Mouse (Mus musculus): Measurements from ENCODE around the gene Trp53i13.

Gene Trp53i13

DNA sequence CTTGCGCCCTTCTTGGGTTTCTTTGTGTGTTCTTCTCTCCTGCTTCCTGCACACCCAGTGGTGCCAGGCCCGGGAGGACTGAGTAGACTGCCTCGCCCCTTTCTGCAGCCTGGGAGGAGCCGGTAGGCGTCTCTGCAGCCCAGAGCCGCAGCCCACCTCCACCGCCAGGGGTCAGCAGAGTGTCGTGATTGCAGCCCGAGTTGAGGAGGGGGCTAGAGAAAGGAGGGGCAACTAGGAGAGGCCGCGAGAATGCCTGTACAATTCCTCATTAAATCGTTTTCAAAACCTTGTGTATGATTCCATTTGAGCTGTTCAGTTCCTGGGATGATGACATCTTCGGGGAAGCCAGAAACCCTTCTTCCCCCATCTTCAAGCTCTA, 24.7 kb downstream of the Trp53i13 start:
- DNase-seq = peak; percentile 96

DNA sequence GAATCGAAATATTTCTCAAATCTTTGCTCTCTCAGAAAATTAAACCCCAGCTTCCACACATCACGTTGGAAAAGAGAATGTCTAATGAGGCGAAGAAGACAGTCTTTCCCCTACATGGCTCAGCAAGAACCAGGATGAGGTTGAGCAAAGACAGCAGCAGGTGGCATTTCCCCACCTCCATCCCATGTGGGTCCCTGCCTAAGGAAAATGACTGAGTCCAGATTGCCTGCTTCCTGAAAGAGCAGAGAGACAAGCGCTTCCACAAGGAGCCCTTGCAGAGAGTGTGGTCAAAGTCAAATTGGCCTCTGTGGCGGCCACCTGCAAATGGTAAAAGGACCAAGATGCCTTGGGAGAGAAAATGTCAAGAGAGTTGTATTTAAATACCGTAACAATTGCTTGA, 25.3 kb downstream of the Trp53i13 start:
- DNase-seq = no peak

DNA sequence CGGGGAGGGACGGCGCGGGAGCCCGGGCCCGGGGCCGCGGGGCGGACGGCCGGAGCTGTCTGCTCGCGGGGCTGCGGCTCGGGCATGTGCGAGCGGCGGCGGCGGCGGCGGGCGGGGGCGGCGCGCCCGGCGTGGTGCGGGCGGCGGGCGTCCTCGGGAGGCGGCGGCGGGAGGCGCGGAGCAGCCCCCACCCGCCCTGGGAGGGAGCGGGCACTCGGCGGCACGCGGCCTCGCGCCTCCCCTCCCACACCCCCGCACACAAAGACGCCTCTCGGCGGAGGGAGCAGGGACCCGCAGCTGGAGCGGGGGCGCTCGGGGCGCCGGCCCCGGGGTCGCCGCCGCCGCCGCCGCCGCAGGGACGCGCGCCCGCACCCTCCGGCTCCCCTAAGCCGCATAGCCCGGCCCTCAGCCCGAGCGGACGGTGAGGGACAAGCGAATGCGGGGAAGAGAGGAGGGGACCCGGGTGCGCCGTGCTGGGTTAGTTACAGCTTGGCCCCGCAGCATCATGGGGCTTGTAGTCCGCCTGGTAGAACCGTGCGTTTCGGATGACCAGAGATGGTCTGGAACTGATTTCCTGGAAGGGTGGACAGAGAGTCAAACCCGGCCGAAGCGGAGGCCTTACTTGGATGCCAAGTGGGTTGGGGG, 26.1 kb downstream of the Trp53i13 start, which contains the start of gene Ankrd13b:
Gene Ankrd13b, minus strand, starts transcription at position 88 of the 645 bp plus-strand sequence.
- DNase-seq = peak; percentile 89

DNA sequence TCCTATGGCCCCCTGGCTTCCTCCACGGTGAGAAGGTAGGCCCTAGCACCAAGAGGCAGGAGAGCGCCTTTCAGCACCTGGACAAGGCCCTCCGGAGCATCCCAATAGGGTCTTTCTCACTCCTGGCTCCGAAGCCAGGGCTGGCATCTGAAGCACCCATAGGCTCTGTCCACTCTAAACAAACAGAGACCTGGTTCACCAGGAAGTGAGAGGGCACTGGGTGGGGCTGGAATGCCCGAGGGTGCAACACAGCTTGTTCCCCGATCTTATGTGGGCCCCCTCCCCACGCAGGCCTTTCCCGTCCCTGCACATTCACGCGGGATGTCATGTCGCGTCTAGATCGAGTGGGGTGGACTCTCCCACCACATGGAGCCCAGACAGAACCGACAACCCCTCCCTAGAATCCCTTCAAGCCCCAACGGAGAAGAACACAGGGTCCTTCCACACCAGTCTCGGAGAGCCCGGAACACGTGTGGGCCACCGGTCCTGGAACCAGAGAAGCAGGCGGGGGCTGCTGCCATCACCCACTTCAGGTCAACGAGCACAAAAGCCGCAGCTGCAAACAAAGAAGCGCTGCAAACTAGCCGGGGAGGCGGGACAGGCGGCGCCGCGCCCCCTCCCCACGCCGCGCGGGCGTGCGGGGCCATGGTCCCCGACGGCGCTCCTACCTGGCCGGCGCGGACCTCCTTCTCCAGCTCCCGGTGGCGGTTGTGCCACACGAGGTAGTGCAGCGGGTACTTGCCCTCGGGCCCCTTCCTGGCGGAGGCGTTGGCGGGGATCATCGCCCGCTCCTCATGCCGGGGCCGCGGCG, 26.8 kb downstream of the Trp53i13 start:
- DNase-seq = peak; percentile 49

DNA sequence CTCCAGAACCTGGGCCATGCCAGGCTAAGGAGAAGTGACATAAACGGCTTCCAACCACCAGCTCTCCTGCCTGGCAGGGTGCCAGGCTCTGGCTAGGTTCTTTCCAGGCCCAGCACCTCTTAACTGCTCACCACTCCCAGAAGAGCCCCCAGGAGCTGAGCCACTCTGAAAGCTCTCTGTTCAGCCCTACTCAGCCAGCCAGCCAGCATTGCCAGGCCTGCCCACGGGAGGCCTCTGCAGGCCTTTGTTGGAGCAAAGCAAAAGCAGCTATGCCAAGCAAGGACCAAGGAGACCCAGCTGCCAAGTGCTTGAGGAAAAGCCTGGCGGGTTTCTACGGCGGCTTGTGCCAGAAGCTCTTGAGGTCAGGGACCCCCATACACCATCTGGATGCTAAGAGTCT, 29.0 kb downstream of the Trp53i13 start:
- DNase-seq = peak; percentile 49

DNA sequence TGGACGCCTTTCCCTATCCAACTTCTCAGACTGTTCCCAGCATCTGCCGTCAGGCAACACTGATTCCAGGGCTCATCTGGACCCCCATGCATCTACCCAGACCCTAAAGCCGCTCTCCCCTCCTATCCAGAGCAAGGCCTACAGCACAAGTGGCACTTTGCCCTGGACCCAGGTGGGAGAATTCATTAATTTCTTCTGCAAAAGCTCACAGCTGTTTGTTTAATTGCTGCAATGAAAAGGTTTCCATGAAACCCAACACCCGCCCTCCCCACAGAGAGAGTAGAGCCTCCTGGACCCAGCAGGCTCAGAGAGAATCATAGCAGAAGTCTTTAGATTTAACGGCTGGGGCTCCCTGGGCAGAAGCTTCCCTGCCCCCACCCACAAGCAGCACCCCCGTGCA, 30.6 kb downstream of the Trp53i13 start:
- DNase-seq = no peak

DNA sequence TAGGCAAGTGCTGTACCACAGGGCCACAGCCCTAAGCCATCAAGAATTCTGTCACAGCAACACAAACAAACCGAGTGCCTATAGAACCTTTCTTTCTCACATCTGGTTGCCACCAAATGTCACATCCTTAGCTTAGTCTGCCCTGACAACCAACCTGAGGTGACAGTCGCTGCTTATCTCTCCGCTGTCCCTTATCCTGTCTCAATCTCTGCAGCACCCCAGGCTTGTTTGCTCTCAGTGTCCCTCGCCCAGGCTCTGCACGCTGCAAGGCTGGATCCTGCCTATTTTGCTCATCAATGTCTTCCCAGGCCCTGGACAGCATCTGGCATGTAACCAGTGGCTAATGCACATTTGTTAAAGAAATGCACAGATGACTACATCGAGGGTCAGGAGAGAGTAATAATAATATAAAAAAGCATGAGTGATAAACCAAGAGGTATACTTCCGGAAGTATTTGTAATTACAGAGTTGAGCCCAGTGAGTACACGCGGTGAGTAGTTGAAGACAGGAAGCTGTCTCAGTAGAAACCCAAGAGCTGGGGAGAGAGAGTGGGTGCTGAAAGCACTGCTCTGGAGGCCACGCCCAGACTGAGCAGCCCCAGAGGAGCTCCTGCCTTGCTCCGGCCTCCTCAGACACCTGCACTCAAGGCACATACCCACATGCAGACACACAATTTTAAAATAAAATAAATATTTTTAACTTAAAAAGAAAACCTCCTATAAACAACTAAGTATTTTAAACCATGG, 32.1 kb downstream of the Trp53i13 start:
- DNase-seq = no peak

DNA sequence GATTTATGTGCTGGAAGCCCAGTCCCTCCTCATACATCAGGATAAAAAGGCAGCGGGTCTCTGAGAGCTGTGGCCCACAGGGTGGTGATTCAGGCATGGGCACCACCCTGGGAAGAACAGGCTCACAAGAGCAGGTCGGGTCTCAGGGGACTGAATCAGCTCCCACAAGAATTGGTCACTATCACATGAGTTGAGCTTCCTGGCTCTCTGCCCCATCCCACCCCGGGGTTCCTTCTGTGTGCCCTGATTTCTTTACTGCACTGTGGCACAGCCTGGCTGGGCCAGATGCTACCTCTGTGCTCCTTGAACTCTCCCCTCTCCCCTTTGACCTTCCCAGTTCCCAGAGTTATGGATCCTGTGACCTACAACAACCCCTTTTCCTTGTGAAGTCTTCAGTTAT, 32.7 kb downstream of the Trp53i13 start:
- DNase-seq = no peak

DNA sequence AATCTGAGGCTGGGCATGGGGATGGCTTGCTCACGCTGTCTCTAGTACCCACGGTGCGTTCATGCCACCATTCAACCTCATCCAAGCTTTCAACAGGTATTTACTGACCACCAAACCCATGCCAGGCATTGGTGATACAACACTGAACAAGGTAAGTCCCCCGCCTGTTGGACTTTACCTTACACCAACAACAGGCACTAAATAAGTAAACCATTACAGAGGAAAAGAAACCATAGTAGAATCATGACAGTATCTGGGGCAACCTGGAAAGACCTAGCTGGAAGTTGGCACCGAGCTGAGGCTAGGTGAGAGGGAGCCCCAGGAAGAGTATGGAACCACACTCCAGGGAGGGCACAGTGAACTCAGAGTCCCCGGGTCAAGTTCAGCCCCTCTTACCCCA, 38.9 kb downstream of the Trp53i13 start:
- DNase-seq = no peak

DNA sequence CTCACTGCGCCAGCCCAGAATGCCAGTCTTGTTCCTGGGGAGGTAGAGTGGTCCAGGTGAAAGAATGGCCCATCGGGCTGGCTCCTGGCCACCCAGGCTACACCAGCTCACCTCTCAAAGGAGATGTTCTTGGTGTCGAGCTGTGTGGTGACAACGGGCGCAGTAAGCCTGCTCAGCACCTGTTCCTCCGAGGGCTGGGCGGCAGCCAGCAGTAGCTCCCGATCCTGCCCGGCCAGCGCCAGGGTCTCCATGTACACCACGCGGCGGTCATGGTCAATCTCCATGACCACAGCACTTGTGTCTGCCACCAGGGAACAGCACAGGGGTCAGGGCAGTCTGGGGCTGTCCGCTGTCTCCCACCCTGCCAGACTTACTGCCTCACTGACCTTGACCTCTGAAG, 39.6 kb downstream of the Trp53i13 start:
- DNase-seq = no peak

DNA sequence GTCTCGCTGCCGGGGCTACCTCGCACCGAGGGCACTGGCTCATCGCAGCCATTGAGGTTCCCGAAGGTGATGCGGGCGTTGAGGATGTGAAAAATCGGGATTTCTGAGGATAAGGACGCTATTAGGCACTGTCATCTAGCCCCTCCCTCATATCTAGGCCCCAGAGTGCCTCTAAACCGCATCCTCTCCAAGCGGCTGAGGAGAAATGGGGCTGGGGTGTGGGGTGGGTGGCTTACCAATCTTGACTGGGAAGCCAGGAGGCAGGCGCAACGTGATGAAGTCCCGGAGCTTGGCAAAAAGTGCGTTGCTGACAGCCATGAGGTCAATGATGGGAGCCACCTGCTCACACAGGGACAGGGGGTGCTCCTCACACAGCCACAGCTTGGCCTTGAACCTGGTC, 43.0 kb downstream of the Trp53i13 start:
- DNase-seq = no peak

DNA sequence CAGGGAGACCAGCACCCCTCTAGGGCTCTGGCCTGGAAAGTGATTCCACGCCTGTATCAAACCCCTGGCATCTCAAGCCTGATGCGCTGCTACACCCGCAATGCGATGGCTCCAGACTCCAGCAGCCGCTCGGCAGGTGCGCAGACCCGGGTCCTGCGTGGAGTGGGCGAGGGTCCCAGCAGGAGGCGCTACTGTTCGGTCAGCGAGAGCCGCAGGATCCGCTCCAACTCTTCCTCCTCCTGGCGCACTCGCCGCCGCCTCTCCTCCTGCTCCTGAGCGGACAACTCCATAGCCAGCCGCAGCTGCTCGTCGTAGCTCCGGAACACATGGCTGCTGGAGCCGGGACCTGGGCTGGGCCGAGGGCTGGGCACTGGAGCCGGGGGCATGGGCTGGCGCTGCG, 44.4 kb downstream of the Trp53i13 start:
- no peak for DNase-seq

DNA sequence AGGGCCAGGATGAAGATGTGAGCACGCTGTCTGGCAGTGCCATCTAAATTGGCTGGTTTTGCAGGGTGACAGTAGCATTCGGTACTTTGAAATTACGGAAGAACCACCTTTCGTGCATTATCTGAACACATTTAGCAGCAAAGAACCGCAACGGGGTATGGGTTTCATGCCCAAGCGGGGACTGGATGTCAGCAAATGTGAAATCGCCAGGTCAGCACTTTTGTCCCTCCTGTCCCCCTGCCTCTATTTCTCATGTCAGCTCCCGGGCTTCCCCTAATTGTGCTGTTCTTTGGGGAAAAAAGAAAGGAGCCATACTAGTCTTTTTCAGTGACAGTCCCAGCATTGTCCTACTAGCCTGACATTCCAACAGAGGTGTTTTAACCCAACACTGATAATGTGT, 47.4 kb downstream of the Trp53i13 start:
- DNase-seq = no peak

DNA sequence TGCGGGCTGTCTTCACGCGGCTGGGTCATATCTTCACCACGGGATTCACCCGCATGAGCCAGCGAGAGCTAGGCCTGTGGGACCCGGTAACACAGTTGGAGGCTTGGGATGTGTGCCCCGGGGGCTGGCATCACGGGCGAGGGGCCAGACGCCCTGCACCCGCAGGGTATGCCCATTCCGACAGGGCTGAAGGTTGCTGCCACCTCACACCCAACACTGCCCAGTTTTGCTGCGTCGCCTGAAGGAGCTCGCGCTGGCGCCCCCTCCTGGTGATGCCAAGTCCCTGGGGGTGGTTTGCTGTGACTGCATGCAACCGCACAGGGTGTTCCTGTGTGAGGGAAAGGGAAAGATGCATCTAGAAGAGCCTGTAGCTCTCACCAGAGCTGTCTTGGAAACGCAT, 48.0 kb downstream of the Trp53i13 start:
- peak; percentile 87 for DNase-seq

DNA sequence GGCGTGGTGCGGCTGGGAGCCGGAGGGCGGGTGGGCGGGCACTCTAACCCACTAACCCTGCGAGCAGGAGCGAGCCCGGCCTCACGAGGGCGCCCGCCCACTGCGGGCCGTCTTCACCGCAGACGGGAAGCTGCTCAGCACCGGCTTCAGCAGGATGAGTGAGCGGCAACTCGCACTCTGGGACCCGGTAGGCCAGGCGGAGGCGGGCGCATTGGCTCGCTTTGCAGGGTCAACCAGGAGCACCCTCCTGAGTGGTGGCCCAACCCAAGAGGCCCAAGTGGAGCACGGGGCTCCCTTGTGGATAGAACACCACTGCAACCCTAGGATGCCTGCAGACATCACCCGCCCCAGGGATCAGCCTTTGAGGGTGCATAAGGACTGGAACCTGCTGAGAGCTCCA, 48.6 kb downstream of the Trp53i13 start:
- peak; percentile 88 for DNase-seq

DNA sequence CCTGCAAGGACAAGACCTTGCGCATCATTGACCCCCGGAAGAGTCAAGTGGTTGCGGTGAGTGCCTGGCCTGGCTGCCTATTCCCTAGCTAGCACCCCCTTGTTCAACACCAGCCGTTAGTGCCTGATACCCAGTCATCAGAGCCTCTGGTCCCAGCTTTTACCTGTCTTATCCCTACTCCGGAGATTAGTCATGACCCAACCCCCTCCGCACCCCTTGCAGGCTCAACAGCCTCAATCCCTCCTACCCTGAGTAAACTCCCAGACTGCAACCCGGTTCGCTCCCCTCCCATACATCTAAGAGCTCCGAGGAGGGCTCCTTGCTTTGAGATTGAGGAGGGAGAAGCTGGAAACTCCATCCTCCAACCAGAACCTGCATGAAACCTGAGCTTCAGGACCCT, 49.2 kb downstream of the Trp53i13 start:
- DNase-seq = no peak

DNA sequence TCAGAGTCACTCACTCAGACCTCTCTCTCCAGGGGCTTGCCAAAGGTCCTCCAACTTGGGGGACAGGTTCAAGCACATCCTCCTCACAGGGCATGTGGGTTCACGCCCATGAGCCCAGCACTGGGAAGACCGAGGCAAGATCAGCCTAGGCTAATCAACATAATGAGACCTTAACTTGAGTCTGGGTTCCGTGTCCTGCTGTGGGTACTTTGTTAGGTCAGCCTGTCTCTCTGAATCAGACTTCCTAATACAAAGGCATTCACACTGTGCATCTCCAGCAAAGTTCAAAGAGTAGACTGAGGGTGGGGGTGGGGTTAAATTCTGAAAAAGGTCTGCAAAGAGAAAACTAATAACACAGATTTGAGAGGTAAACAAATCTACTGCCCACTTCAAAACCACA, 50.7 kb downstream of the Trp53i13 start:
- no peak for DNase-seq

DNA sequence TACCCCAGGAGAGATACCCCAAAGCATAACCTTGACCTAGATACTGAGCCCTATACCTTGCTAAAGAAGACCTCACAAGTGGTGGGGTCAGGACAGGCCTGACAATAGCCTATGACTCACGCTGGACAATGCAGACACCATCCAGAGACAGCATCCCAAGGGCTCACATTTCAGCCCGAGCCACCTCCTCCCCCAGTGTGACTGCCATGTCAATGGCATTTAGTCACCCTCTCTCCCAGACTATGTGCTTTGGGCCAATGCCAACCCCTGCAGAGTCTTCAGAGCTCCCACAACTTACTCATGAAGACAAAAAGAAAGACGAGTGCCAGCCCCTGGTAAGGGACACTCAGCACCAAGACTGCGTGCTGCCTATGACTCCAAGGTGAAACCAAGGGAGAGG, 51.1 kb downstream of the Trp53i13 start:
- no peak for DNase-seq

DNA sequence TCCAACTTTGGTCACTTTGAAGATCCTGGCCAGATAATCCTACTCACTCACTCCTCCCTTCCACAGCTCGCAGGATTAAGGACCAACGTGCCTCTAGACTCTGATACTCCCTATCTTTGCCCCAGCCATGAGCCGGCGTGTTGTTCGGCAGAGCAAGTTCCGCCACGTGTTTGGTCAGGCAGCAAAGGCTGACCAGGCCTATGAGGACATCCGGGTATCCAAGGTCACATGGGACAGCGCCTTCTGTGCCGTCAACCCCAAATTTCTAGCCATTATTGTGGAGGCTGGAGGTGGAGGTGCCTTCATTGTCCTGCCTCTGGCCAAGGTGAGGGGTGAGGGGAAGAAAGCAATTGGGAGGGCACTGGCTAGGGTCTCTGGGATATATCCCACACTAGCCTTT, 52.0 kb downstream of the Trp53i13 start:
- no peak for DNase-seq

DNA sequence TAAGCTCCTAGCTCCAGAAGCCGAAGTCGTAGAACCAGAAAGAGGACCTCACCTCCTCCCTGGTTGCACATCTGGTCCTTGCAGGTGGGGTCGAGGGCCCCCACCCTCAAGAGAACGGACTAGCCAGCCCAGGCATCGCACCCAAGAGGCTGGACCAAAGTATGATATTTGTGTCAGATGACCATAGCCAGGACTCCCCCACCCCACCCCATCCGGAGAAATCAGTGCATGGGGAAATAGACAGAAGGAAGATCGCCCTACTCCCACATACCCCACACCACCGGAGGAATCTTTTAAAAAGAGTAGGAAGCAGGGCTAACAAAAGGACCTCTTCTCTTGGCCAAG, 52.7 kb downstream of the Trp53i13 start:
- no peak for DNase-seq

DNA sequence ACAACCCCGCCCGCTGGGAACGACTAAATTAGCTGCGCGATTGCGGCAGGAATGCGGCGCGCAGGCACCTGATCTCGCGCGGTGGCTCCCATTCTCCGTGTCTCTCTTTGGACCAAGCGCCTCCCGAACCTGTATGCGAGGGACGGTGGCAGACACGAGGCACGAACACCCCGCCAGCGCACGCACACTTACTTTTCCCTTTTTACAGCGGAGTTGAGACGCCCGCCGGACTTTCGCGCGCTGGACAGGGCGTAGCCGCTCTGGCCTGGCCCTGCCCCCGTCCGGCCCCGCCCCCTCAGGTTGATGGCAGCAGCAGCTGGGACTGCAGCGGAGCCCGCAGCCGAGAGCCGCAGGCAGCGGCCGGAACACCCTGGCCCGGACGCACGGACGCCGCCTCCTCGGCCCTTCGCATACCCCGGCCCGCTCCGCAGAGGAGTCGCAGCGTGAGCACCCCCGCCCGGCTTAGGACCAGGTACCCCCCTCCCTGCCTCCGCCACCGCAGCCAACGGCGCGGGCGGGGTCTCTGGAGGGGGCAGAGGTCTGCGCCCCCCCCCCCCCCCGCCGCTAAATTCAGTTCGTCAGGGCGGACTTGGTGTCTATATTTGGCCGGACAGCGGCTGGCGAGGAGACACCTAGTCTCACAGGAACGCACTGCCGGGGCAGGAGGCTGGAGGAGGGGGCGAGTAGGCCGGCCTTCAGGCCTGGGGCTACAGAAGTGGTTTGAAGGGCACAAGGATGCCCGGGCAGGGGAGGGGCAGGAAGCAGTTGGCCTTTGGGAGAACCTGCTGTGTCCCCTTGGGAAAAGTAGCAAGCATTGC, 53.3 kb downstream of the Trp53i13 start, which contains the start of gene Coro6:
Gene Coro6, plus strand, starts transcription at position 129 of the 818 bp plus-strand sequence.
- peak; percentile 91 for DNase-seq

DNA sequence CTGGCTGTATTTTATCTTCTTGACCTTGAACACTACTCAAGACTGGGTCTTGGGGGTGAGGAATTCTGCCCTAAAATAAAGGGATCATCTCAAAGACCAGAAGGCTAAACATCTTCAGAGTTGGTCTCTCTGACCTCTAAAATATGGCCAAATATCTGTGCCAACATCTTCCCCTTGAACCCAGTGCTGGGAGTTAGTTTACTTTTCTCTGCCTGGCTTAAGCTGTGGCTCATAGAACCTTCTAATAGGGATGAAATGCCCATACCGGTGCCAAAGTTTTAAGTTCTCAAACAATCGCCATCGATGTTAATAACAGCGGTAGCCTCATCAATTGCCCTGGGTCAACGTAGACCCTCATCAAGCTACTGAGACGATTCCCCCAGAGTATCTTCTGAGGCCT, 53.9 kb downstream of the Trp53i13 start:
- no peak for DNase-seq

Data from kidney, postnatal 10 days (tissue).